Mouse (Mus musculus) monocyte, adult 5-6 weeks (primary cell): ENCODE data around the gene Uap1. TPM values are rescaled to one million over a fixed set of nuclear protein-coding genes. Genes with fewer than 3 reads are reported as not detected.

ENCODE experiments used
- ATAC-seq: fragments of 153-309, 156-312 bp; replicated peaks from 2 replicates; pipeline ENCODE4 v1.8.0; 2017; ENCODE audit warnings: mild to moderate bottlenecking; ENCODE audit not compliant: low TSS enrichment, insufficient number of reproducible peaks, severe bottlenecking, poor library complexity, low FRiP score
- total RNA-seq: library from RNA; stranded (forward); fragments of 200-1000, 200-491, 200-594 nt; gene quantifications from 3 replicates; pipeline ENCODE4 v1.2.3, GENCODE M21; 2017

The Uap1 gene
- total RNA-seq = 69.0 to 103 TPM (median 85.9 TPM) in 3 replicates

DNA sequence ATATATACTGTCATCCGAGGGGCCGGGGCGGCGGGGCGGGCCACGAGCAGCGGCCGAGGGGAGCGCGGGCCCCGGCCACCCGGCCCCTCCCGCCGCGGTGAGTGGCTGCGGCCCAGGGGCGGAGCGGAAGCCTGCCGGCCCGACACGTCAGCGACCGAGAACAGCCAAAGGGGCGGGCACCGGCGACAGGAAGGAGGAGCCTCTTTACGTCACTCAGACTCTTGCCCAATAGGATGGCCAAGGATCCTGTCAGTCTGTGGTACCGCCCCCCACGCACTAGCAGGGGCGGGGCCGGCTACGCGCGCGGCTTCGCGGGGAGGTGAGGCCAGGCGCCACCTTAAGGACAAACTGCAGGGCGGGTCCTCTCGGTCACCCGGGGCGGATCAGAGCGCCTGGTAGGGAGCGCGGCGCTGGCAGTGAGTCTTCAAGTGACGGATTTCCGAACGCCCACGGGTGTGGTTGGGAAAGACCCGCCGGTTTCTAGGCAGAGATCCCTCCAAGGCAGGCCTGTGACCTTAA lies at the start of gene Uap1:
Gene Uap1 (minus strand): TSS at position 144 of the 519 bp plus-strand sequence.
- ATAC-seq = peak; percentile 99

DNA sequence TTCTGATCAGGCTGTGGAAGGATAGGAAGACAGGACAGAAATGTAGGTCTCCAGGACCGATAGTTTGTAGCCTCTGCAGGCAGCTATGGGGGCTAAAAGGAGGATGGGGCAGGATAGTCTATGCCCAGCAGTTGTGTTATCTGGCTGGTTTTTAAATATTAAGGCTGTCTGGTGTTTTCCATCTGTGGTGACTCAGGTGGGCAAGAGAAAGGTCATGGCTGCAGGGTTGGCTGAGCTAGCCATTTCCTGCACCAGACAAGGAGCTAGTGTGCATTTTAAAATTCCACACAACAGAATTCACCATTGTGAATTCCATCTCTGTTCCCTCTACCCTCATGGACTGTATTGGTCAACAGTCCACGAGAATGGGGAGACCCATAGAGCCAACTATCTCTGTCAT lies 48.5 kb upstream of the Uap1 start:
- ATAC-seq = no peak

- ATAC-seq = no peak
Observed at GRCm38 (mm10) chr1:170220351-170220750, 45.6 kb upstream of the Uap1 start.

DNA sequence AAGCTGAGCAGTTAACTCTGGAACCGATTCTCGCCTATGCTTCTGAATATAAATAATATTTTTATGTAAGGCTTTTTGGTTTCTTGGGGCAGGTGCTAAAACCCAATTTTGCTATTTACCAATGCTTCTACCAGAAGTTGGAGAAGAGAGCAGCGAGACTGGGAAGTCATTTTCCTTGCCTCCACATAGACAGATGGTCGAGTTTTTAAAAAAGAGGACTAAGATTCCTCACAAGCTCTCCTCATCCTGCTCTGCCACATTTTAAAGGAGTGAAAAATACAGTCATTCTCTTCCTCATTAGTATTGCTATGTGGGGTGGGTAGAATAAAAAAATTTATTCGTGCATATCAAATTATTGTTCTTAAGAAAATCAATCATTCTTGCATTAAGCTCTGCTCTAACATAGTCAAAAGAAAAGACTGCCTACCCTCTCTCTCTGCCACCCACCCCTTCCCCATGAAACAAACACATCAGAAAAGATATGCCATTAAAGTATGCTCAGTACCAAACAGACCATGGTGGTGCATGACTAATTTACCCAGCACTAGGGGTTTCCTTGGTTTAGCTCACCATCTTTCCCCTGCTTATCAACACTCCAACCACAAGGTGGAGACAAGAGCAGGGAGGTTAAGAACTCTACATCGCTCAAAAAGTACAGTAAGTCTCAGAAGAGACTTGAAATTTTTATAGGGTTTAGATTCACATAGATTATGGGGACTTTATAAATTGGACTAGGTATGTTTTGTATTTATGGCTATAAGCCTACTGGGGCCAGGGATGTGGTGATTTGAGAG lies 43.5 kb upstream of the Uap1 start:
- peak; percentile 76 for ATAC-seq

- ATAC-seq = no peak
Observed at GRCm38 (mm10) chr1:170215590-170215989, 40.8 kb upstream of the Uap1 start.

GRCm38 (mm10) chr1:170214757-170215522 lies 40.2 kb upstream of the Uap1 start, which contains the start of gene Uhmk1:
Gene Uhmk1 (minus strand): TSS chr1:170215397.
- peak; percentile 95 for ATAC-seq

DNA sequence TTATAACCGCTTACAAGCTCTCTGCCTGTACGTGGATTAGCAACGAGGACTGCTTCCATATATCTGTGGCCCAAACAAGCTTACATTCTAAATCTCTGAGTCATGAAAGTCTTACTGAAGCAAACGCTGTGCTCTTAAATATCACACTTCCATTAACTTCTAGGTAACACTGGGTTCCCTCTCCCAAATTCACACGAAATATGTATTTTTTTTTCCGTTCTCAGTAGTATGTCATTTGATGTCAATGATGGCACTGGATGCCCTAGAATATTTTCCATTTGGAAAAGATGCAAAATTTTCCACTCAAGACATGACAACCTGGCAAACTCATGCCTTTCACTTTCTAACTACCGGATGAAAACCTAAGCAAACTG lies 39.6 kb upstream of the Uap1 start:
- no peak for ATAC-seq

GRCm38 (mm10) chr1:170213181-170213879 lies 38.6 kb upstream of the Uap1 start:
- ATAC-seq = no peak

DNA sequence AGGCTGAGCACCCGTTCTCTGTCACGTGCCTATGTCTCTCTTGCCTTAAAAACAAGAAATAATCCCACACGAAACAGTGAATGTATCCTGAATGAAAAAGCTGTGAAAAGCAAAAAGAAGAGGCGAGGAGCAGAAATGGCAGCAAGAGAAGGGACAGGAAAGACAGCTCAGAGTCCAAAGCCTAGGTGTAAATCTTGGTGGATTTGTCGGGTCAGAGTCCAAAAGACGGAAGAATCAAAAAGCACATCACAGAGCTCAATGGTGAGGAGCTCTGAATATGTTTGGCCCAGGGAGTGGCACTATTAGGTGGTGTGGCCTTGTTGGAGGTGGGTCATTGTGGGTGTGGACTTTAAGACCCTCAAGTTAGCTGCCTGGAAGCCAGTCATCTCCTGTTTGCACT lies 31.6 kb upstream of the Uap1 start:
- ATAC-seq = no peak

DNA sequence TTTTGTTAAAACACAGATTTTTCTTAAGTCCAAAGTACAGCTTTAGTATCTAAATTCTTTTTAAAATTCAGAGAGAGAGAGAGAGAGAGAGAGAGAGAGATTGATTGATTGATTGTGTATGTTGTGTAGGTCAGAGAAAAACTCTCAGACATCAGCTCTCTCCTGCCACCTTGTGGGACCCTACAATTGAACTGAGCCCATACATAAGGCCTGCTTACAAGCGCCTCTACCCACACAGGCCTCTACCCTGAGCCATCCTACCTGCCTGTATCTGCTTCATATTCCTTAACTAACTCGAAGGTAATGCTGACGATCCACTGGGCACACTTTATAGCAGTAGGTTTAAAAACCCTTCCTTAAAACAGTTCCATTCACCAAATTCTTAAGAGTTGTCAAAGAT lies 25.6 kb upstream of the Uap1 start:
- no peak for ATAC-seq

DNA sequence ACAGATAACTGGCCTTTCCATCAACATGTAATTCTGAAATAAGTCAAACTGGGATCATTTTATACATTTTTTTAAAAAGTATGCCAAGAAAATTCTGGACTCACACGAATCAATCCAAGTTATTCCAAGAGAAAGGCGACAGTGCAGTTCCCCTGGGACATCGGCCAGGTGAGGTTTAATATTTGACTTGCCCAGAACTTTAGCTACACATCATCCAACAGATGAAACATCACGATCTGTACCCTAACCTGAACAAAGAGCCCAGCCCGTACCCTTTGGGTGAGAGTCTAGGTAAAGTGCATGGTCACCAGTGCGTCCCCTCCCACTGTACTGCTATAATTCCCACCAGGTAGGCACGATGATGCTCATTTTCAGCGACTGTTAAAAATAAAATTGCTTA lies 21.5 kb upstream of the Uap1 start:
- no peak for ATAC-seq

DNA sequence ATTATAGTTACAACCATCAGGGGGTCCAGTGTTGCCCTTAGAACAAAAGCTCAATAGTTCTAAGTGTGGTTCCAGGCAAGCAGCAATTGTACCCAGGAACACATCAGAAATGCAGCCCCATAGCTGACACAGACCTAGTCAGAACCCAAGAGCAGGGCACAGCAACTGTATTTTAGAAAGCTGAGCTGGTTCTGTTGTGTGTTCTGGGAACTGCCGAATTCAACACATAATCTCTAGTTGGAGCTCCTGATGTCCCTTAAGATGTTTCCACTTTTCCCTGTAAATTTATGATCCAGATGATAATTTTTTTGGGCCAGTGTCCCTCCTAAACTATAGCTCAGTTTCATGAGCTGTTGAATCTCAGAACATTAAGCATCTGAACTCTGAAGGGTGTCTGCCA lies 17.2 kb upstream of the Uap1 start:
- ATAC-seq = no peak

GRCm38 (mm10) chr1:170190225-170190624 lies 15.5 kb upstream of the Uap1 start:
- ATAC-seq = no peak

DNA sequence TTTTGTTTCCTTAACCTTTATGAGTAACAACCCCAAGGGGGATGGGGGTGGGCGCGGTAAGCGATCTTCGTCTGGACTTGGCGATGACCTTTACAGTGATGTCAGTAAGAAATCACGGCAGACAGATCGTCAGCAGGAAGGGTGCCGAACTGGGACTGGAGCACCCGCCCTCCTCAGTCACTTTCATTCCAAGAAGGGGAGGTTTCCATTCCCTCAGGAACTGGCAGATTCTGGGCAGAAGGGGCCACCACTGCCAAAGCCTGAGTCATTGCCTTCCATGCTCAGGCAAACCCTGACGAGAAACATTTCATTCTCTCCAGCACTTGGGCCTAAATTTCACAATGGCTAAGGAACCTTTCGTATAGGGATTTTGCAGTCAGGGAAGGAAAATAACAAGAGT lies 13.8 kb upstream of the Uap1 start:
- ATAC-seq = no peak

DNA sequence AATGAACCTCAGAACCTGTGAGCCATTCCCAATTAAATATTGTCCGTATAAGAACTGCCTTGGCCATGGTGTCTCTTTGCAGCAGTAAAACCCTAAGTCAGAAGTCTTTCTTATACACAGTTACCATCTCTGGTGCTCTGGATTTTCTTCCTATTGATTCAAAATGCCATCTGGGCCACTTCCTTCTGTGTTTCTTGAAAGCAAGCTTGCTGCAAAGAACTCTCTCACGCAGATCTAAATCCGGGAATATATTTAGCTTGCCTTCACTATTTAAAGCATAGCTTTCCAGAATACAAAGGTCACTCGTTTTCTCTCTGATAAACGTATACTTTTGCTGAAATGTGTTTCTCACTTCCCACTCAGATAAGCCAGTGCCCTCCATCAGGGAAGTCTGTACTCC lies 11.8 kb upstream of the Uap1 start:
- no peak for ATAC-seq

DNA sequence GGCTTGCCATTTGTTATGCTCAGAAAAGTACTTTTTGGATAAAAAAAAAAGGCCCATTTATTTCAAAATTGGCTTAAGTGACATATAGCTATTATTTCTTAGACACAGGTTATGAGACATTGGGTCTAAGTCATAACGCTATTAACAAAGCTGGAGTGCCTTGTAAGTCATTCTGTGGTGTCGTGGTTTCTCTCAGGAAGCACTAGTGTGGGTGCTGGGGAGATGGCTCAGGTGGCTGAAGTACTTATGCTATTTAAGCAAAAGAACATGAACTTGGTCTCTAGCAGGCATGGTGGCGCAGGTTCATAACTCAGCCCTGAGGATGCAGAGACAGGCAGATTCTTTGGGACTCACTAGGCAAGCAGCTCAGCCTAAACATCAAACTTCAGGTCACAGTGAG lies 10.4 kb upstream of the Uap1 start:
- ATAC-seq = no peak

DNA sequence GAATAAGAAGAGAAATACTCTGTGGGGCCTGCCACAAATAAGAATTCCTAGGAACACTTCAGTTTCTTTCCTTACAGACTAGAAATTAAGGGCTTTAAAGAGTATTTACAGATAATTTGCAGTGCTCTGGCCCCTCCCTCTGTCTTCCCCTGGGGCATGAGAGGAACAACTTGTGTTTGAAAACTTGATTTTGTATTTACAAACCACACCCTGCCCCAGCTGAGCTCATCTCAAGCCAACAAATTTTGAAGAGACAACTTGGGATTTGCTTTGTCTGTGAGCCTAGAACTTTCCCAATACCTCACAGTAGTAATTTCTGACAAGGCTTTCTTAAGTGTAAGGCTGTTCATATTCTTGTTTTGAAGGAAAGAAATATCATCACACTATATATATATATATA lies 7.9 kb upstream of the Uap1 start:
- no peak for ATAC-seq

- no peak for ATAC-seq
Observed at GRCm38 (mm10) chr1:170176661-170177239, 2.0 kb upstream of the Uap1 start.

DNA sequence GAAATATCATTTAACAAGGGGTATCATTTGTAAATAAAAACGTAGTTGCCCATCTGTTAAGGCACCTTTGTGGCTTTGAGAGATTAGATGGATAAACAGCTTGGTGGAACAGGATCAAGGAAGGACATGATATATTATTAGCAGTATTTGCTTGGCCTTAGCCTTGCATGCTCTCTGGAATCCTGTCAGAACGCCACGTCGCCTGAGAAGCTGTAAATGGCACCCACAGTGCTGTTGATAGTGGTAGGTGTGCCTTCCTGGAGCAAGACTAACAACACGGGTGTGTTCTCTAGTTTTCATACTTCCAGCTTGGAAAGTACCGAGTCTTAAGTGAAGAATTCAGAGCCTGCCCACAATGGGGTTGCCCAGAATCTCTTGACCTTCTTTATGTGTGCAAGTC lies 1.1 kb upstream of the Uap1 start:
- no peak for ATAC-seq
